Mouse (Mus musculus) spleen, adult 2 months (tissue): ENCODE measurements around the gene Ergic3. TPM values are rescaled to one million over a fixed set of nuclear protein-coding genes. Genes with fewer than 3 reads are reported as not detected.

ENCODE experiments used
- DNase-seq, 2 experiments: peaks; one replicate each; pipeline versions ENCODE4 v3.0.0 to v3.0.0-alpha.2; 2012 to 2021; ENCODE audit warnings: low spot score in 2 of 2, low read depth in 1 of 2
- H3K27ac ChIP-seq: fragments of 200-500 bp; 2 replicates; pipeline ENCODE4 v1.5.1; 2012; ENCODE audit warnings: low read length, inconsistent platforms; ENCODE audit not compliant: insufficient read depth
- H3K27me3 ChIP-seq: fragments of 200-500 bp; 2 replicates; pipeline ENCODE4 v1.6.1; 2012; ENCODE audit warnings: mild to moderate bottlenecking, moderate library complexity, low read length, inconsistent platforms; ENCODE audit not compliant: control insufficient read depth, insufficient read depth
- H3K36me3 ChIP-seq: fragments of 200-500 bp; 2 replicates; pipeline ENCODE4 v1.6.1; 2012; ENCODE audit warnings: mild to moderate bottlenecking, low read length, inconsistent platforms; ENCODE audit not compliant: control insufficient read depth, insufficient read depth
- H3K4me1 ChIP-seq: fragments of 200-500 bp; 2 replicates; pipeline ENCODE4 v1.6.1; 2011; ENCODE audit warnings: inconsistent platforms; ENCODE audit not compliant: control insufficient read depth, insufficient read depth, insufficient read length
- H3K4me3 ChIP-seq: fragments of 200-500 bp; 2 replicates; pipeline ENCODE4 v1.5.1; 2011; ENCODE audit warnings: mild to moderate bottlenecking, inconsistent platforms; ENCODE audit not compliant: insufficient read depth, insufficient read length; ENCODE audit errors: extremely low read depth
- CTCF ChIP-seq: fragments of 200-500 bp; IDR thresholded peaks from 2 replicates; pipeline ENCODE4 v1.5.1; 2011; ENCODE audit warnings: mild to moderate bottlenecking, inconsistent platforms; ENCODE audit not compliant: insufficient read depth, insufficient read length, insufficient replicate concordance; ENCODE audit errors: extremely low read depth
- POLR2A ChIP-seq: fragments of 200-500 bp; IDR thresholded peaks from 2 replicates; pipeline ENCODE4 v1.6.1; 2011; ENCODE audit warnings: low read depth, low read length, inconsistent platforms
- WGBS: fragments of 180-500 bp; shearing (Covaris S2); methylation state at CpG from one replicate; pipeline ENCODE4 v1.1.7; 2018; 5-methylcytosine and 5-hydroxymethylcytosine counted together
- polyA plus RNA-seq: library from polyadenylated mRNA; depleted of rRNA; stranded (reverse); fragments of >200 nt; gene quantifications from 2 replicates; pipeline ENCODE4 v1.2.3, GENCODE M21; 2012

The Ergic3 gene
- polyA plus RNA-seq, 1 experiment: 119 TPM

GRCm38 (mm10) chr2:155979328-155979991 is 28.4 kb upstream of the Ergic3 start:
- peak; percentile 15; the same call in 1 of the 2 replicates for TF ChIP-seq POLR2A
- TF ChIP-seq CTCF: no peak
- H3K36me3 ChIP-seq: peaks cover 8% of the 10 kb centered on the region
- peak overlapping the region; percentile 84 for H3K27ac ChIP-seq

GRCm38 (mm10) chr2:155985776-155986175 is 22.1 kb upstream of the Ergic3 start:
- no peak overlapping the region for H3K27ac ChIP-seq
- H3K4me3 ChIP-seq: no peak overlapping the region
- DNase-seq: no peak
- WGBS: 80% methylated on average over 7 of the region's 7 CpGs
- no peaks in the 10 kb centered on the region for H3K4me1 ChIP-seq
- no peaks in the 10 kb centered on the region for H3K27me3 ChIP-seq
- H3K36me3 ChIP-seq: peaks cover 43% of the 10 kb centered on the region
- TF ChIP-seq CTCF (no peak), POLR2A (no peak)

More at GRCm38 (mm10) chr2:155979328-155979991, 28.4 kb upstream of the Ergic3 start:
- H3K4me1 ChIP-seq: peaks cover 9% of the 10 kb centered on the region; the same call in 1 of the 2 replicates
- H3K27me3 ChIP-seq: no peaks in the 10 kb centered on the region
- peak; percentile 58 to 74 for DNase-seq
- WGBS: 14% methylated on average over 5 of the region's 5 CpGs
- peak overlapping the region; percentile 49 for H3K4me3 ChIP-seq

- no peak for DNase-seq
- Histone ChIP-seq H3K4me1 (no peaks in the 10 kb centered on the region), H3K27ac (no peak overlapping the region), H3K27me3 (no peaks in the 10 kb centered on the region), H3K36me3 (peaks cover 52% of the 10 kb centered on the region), H3K4me3 (no peak overlapping the region)
- TF ChIP-seq CTCF: no peak
- no peak for TF ChIP-seq POLR2A
- 93% methylated on average over 6 of the region's 6 CpGs for WGBS
Measured at GRCm38 (mm10) chr2:155987131-155987530, 20.7 kb upstream of the Ergic3 start.

- Histone ChIP-seq H3K27me3 (no peaks in the 10 kb centered on the region), H3K4me1 (no peaks in the 10 kb centered on the region), H3K27ac (no peak overlapping the region), H3K36me3 (peaks cover 58% of the 10 kb centered on the region), H3K4me3 (no peak overlapping the region)
- no peak for TF ChIP-seq CTCF
- no peak for TF ChIP-seq POLR2A
- no peak for DNase-seq
- 88% methylated on average over 4 of the region's 4 CpGs for WGBS
Measured at GRCm38 (mm10) chr2:155989085-155989484, 18.8 kb upstream of the Ergic3 start.

- peaks cover 56% of the 10 kb centered on the region for H3K36me3 ChIP-seq
- no peak overlapping the region for H3K4me3 ChIP-seq
- no peaks in the 10 kb centered on the region for H3K27me3 ChIP-seq
- H3K27ac ChIP-seq: no peak overlapping the region
- DNase-seq: no peak
- WGBS: 93% methylated on average over 10 of the region's 10 CpGs
- TF ChIP-seq CTCF: no peak
- TF ChIP-seq POLR2A: no peak
- no peaks in the 10 kb centered on the region for H3K4me1 ChIP-seq
Measured at GRCm38 (mm10) chr2:155991151-155991550, 16.7 kb upstream of the Ergic3 start.

GRCm38 (mm10) chr2:155991863-155992321 is 16.0 kb upstream of the Ergic3 start:
- peaks cover 61% of the 10 kb centered on the region for H3K36me3 ChIP-seq
- no peak overlapping the region for H3K4me3 ChIP-seq
- TF ChIP-seq POLR2A: no peak
- no peak for TF ChIP-seq CTCF
- H3K27ac ChIP-seq: no peak overlapping the region
- H3K4me1 ChIP-seq: no peaks in the 10 kb centered on the region
- no peaks in the 10 kb centered on the region for H3K27me3 ChIP-seq
- 88% methylated on average over 14 of the region's 14 CpGs for WGBS
- DNase-seq: no peak

GRCm38 (mm10) chr2:156005393-156005792 is 2.5 kb upstream of the Ergic3 start:
- Histone ChIP-seq H3K27ac (no peak overlapping the region), H3K27me3 (no peaks in the 10 kb centered on the region), H3K4me1 (peaks cover 5% of the 10 kb centered on the region; the same call in 1 of the 2 replicates), H3K36me3 (peaks cover 3% of the 10 kb centered on the region; the same call in 1 of the 2 replicates), H3K4me3 (no peak overlapping the region)
- 95% methylated on average over 4 of the region's 4 CpGs for WGBS
- TF ChIP-seq POLR2A: no peak
- TF ChIP-seq CTCF: no peak
- DNase-seq: no peak
